Mouse (Mus musculus): Measurements from ENCODE around the gene Krtap15.

The Krtap15 gene

DNA sequence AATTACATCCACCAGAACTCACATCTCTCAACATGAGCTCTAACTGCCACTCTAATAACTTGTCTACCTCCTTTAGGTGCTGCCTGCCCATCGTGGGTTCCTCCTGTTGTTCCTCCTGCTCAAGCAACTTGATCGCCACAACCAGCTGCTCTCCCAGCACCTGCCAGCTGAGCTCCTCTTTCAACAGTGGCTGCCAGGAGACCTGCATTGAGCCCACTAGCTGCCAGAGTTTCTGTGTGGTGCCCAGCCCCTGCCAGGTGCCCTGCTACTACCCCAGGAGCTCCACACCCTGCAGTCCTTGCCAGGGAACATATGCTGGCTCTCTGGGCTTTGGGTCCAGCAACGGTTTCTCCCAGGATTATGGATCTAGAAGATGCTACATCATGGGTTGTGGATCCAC is at the start of gene Krtap15:
TSS of gene Krtap15 (plus strand) at position 150 of the 400 bp plus-strand sequence.
- no peak for DNase-seq (ENCODE audit: extremely low spot score)

DNA sequence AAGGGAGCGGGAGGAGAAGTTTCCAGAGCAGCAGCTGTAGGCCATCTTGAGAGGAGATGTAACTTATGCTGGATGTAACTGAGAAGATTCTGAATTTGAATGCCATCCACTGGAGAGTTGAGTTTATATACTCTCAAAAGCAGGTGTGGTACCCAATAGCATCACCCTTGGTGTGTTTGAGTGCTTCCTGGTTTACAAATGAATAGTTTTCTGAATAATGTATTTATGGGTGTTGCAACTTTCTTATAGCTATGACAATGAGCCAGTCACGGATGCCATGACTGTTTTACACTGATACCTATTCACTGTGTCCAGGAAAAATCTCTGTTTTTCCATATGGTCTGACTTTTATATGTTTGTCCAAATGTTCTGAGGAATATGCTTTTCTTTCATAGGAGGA is 45.9 kb upstream of the Krtap15 start, which contains the start of gene 2310057N15Rik:
TSS of gene 2310057N15Rik (minus strand) at position 101 of the 400 bp plus-strand sequence.
- DNase-seq (ENCODE audit: extremely low spot score), result no peak

DNA sequence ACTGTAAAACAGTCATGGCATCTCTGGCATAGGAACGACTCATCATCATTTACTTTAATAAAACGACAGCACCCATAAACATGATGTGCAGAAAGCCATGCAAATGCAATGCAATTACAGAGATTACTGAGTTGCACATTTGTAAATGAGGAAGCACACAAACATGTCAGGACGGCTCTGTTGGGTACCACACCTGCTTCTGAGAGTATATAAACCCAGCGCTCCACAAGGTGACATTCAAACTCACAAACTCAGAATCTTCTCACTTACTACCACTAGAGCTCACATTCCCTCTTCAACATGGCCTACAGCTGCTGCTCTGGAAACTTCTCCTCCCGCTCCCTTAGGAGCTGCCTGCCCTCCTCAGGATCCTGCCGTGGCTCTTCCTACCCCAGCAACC is 42.4 kb upstream of the Krtap15 start, which contains the start of gene Gm5965:
TSS of gene Gm5965 (plus strand) at position 301 of the 400 bp plus-strand sequence.
- DNase-seq (ENCODE audit: extremely low spot score), result no peak

DNA sequence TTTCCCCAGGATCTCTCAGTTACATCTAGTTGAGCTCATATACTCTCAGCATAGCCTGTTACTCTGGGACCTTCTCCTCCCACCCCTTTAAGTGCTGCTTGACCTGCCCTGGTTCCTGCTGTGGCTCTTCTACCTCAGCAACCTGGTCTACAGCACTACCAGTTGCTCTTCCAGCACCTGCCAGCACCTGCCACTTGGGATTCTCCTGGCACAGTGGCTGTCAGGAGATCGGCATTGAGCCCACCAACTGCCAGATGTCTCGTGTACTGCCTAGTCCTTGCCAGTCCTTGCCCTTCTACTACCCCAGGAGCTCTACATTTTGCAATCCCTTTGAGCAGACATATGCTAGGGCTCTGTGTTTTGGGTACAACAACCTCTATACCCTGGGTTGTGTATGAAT is 33.2 kb upstream of the Krtap15 start:
- DNase-seq (ENCODE audit: extremely low spot score), result no peak

DNA sequence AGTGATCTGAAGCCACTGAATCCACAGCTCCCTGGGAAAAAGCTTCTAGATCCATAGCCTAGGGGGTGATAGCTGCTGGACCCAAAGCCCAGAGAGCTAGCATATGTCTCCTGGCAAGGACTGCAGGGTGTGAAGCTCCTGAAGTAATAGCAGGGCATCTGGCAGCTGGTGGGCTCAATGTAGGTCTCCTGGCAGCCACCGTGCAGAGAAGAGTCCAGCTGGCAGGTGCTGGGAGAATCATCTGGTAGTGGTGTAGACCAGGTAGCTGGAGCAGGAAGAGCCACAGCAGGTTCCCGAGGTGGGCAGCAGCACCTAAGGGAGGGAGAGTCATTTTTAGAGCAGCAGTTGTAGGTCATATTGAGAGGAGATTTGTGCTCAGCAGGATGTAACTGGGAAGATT is 8.2 kb upstream of the Krtap15 start, which contains the start of gene Gm20741:
TSS of gene Gm20741 (minus strand) at position 394 of the 400 bp plus-strand sequence.
- no peak for DNase-seq (ENCODE audit: extremely low spot score)

DNA sequence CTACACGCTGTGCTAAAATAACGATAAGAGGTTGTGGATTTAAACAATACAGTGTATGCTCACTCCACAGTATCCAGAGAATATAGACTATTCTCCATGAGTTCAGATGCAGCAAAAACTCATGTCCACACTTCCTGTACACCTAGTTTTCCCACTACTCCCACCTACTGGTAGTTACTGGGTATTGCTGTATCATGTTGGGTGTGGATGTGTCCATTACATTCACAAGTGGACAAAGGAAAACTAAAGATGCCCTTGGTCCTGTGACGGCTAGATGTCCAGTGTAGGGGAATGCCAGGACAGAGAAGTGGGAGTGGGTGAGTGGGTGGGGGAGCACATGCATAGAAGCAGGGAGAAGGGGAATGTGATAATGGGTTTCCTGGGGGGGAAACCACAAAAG is 3.7 kb downstream of the Krtap15 start:
- DNase-seq (ENCODE audit: extremely low spot score), result peak; percentile 22

DNA sequence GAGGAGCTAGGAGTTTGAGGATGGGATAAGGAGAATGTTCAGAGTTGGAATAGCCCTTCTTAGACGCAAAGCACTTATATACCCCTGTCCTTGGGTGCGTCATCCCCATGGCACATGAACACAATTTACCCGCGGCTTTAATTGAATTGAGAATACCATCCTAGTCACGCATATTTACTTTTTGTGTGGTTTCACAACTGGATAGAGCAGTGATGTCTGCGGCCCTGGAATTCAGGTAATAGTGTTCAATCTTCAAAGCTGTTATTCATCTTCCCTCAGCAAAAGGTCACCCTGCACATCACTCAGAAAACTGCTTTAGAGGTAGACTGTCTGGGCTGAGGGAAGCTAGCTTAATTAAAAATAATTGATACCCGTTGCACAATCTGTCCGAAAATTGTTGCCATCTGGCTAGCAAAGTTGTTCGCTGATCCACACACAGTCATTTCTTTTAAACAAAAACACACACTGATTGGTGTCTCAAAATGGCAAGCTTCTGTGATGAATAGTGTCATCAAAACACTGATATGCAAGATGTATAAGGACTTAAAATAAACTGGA is 6.2 kb downstream of the Krtap15 start, which contains the start of gene Krtap14:
TSS of gene Krtap14 (minus strand) at position 51 of the 558 bp plus-strand sequence.
- DNase-seq (ENCODE audit: extremely low spot score), result no peak

DNA sequence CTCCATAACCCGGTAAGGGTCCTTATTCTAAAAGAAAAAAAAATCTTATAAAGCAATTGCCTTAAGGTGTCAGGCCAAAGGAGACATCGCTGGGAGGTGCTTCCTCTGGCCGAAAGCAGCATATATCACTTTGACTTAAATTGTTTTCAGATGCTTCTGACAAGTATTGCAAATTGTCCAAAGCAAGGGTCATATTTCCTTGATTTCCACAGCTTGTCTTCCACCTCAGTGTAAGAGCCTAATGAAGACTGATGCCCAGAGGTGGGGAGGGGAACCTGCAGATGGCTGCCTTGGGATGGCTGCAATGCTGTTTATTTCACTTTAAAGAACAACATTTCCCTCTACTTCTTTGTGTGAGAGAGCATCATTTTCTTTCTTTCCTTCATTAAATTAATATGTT is 7.0 kb downstream of the Krtap15 start:
- DNase-seq (ENCODE audit: extremely low spot score), result no peak

DNA sequence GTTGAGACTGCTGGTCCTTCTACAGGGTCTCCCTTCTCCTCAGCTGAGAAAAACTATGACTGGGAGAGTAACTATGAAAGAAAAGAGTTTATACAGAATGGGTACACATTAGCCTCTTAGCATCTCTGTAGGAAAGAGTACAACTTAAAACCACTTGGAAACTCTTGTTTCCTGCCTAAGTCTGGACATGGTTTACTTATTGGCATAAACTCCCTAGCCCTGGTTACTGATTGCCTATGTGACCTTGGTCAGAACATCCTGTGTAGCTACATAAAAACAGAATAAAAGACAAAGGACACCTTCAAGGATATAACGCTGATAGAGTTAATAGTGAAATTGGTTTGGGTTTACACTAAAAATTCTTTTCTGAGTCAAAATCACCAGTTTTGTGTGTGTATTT is 27.3 kb downstream of the Krtap15 start:
- no peak for DNase-seq (ENCODE audit: extremely low spot score)

DNA sequence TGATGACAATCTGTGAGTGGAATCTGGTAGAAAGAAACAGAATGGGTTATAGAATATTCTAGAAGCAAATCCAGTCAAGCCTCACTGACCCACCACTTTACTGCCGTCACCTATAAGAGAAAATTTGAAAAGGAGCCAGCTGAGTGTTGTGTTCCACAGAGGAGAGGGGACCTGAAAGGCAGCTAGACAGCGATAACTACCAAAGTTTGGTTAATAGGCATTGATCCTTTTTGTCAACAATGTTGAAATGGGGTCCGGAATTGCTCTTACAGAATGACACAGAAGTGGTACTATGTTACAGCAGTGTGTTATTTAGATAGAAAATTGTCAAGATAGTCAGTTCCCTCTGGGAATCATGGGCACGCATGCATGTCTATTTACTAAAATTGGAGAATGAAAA is 28.5 kb downstream of the Krtap15 start:
- DNase-seq (ENCODE audit: extremely low spot score), result no peak

DNA sequence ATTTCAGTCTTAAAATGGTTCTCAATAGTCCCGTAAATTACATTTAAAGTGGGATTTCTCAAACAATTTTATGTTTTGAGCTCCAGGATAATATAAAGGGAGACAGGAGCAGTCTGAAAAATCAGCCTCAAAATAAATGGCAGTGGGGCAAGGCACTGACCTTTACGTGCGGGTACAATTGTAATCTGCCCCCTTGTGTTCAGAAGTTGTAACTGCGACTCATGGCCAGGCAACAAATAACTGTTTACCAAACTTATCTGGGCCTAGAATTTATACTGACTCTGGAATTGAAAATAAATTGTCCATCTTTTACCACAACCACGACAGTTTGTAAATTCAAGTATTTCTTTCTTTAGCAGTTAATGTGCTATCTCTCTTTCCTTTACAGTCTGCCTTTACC is 31.4 kb downstream of the Krtap15 start:
- peak; percentile 25 for DNase-seq (ENCODE audit: extremely low spot score)

DNA sequence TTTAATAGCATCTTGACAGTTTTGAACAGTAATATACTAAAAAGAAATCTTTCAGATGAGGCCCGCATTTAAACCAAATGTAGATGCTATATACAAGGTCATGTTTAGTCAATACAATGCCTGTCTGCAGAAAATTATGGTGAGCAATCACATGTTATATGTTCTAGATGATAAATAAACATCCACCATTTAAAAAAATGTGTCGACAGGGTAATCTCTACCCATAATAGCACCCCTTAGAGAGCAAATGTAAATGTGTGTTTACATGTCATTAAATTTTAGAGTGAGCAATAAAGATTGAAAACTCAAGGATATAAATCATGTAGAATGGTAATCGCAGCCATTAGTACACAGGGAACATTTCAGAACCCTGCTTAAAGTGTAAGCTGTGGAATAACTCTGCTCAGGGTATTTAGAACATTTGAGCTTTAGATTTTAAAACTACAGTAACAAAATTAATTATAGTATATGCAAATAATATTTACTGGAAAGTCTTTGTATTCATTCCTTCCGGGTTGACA is 44.9 kb downstream of the Krtap15 start:
- no peak for DNase-seq (ENCODE audit: extremely low spot score)

DNA sequence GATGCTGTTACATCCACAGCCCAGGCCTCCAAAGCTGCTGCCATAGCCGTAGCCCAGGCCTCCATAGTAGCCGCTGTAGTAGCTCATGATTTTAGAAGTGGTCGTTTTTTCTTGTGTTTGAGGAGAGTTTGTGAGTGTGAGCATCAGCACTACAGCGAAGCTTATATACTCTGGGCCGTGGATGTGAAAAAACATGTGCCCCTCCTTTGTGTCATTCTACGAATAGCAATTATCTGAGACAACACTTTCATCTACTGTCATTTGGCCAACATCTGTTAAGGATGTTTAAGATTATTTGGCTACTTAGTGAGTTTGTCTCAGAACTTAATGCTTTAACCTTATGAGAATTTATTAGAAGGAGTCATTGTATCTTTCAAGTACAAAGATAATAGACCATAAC is 49.3 kb downstream of the Krtap15 start, which contains the start of gene Krtap19-1:
TSS of gene Krtap19-1 (minus strand) at position 101 of the 400 bp plus-strand sequence.
- no peak for DNase-seq (ENCODE audit: extremely low spot score)

DNA sequence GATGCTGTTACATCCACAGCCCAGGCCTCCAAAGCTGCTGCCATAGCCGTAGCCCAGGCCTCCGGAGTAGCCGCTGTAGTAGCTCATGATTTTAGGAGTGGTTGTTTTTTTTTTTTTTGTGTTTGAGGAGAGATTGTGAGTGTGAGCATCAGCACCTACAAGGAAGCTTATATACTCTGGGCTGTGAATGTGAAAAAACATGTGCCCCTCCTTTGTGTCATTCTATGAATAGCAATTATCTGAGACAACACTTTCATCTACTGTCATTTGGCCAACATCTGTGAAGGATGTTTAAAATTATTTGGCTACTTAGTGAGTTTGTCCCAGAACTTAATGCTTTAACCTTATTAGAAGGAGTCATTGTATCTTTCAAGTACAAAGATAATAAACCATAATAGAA is 54.2 kb downstream of the Krtap15 start, which contains the start of gene Krtap19-2:
TSS of gene Krtap19-2 (minus strand) at position 101 of the 400 bp plus-strand sequence.
- DNase-seq (ENCODE audit: extremely low spot score), result no peak

DNA sequence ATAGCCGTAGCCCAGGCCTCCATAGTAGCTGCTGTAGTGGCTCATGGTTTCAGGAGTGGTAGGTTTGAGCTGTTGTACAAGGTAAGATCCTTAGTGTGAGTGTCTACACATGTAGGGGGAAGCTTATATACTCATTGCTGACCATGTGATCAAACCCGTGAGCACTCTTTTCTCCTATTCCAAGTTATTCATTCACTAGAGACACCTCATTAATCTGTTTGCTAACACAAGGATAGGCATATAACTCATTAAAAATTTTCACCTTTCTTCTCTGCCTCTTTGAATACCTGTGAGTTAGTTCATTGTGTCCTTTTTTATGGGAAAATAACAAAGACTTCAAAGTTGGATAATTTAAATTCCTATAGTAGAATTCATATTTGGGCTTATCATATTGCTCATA is 57.9 kb downstream of the Krtap15 start, which contains the start of gene Krtap19-3:
TSS of gene Krtap19-3 (minus strand) at position 101 of the 400 bp plus-strand sequence.
- no peak for DNase-seq (ENCODE audit: extremely low spot score)
